Mouse (Mus musculus): Measurements from ENCODE around the gene Arhgef25.
A peak's percentile ranks its signal among the peaks of the same experiment; 100 is the strongest.
"Not testable (repeated sequence)": the region's sequence is repeated elsewhere in the genome, so short reads cannot be mapped to it uniquely, and the experiment has no call there.

Arhgef25 gene

GRCm38 (mm10) chr10:127204589-127204988 is 14.7 kb upstream of the Arhgef25 start:
- DNase-seq (ENCODE audit: low spot score in 2 of 2): no peak

- no peak for DNase-seq (ENCODE audit: low spot score in 2 of 2)
Measured at GRCm38 (mm10) chr10:127203106-127203505, 13.2 kb upstream of the Arhgef25 start.

GRCm38 (mm10) chr10:127200279-127200678 is 10.4 kb upstream of the Arhgef25 start:
- no peak for DNase-seq (ENCODE audit: low spot score in 2 of 2)

- DNase-seq (ENCODE audit: low spot score in 2 of 2): no peak
Measured at GRCm38 (mm10) chr10:127199474-127199873, 9.6 kb upstream of the Arhgef25 start.

GRCm38 (mm10) chr10:127199068-127199467 is 9.2 kb upstream of the Arhgef25 start:
- DNase-seq (ENCODE audit: low spot score in 2 of 2): no peak

GRCm38 (mm10) chr10:127198492-127198891 is 8.6 kb upstream of the Arhgef25 start:
- no peak for DNase-seq (ENCODE audit: low spot score in 2 of 2)

GRCm38 (mm10) chr10:127197505-127198110 is 7.7 kb upstream of the Arhgef25 start:
- DNase-seq (ENCODE audit: low spot score in 2 of 2): no peak

- no peak for DNase-seq (ENCODE audit: low spot score in 2 of 2)
Measured at GRCm38 (mm10) chr10:127197104-127197503, 7.2 kb upstream of the Arhgef25 start.

GRCm38 (mm10) chr10:127196392-127196791 is 6.5 kb upstream of the Arhgef25 start:
- DNase-seq (ENCODE audit: low spot score in 2 of 2): peak; percentile 60 to 67

GRCm38 (mm10) chr10:127195328-127196129 is 5.6 kb upstream of the Arhgef25 start, which contains the start of gene Dtx3:
Gene Dtx3, minus strand, starts transcription at chr10:127195728.
- DNase-seq (ENCODE audit: low spot score in 2 of 2): no peak

- no peak for DNase-seq (ENCODE audit: low spot score in 2 of 2)
Measured at GRCm38 (mm10) chr10:127194428-127195327, 4.8 kb upstream of the Arhgef25 start.

GRCm38 (mm10) chr10:127193011-127193410 is 3.1 kb upstream of the Arhgef25 start:
- no peak for DNase-seq (ENCODE audit: low spot score in 2 of 2)

- not testable (repeated sequence) for DNase-seq (ENCODE audit: low spot score in 2 of 2)
Measured at GRCm38 (mm10) chr10:127192057-127192328, 2.1 kb upstream of the Arhgef25 start.

- no peak for DNase-seq (ENCODE audit: low spot score in 2 of 2)
Measured at GRCm38 (mm10) chr10:127191191-127192056, 1.5 kb upstream of the Arhgef25 start.

- no peak for DNase-seq (ENCODE audit: low spot score in 2 of 2)
Measured at GRCm38 (mm10) chr10:127190398-127191190, 711 bp upstream of the Arhgef25 start.

GRCm38 (mm10) chr10:127189116-127189650 is 700 bp downstream of the Arhgef25 start:
- no peak for DNase-seq (ENCODE audit: low spot score in 2 of 2)

GRCm38 (mm10) chr10:127188465-127189115 is 1.3 kb downstream of the Arhgef25 start:
- peak in 1 of 2 experiments; percentile 54 for DNase-seq (ENCODE audit: low spot score in 2 of 2)

GRCm38 (mm10) chr10:127188079-127188453 is 1.8 kb downstream of the Arhgef25 start:
- DNase-seq (ENCODE audit: low spot score in 2 of 2): no peak

GRCm38 (mm10) chr10:127187371-127188078 is 2.4 kb downstream of the Arhgef25 start:
- no peak for DNase-seq (ENCODE audit: low spot score in 2 of 2)

All from frontal cortex, postnatal 10 days (tissue).